Mouse (Mus musculus) forebrain, embryonic 11.5 days (tissue): ENCODE data around the gene Hinfp. TPM values are rescaled to one million over a fixed set of nuclear protein-coding genes. Genes with fewer than 3 reads are reported as not detected.

Source experiments
- microRNA-seq: library from miRNA; unstranded; fragments of <30 nt; microRNA quantifications from one replicate; pipeline ENCODE4, GENCODE M21; 2016; ENCODE audit not compliant: insufficient number of aligned reads
- polyA plus RNA-seq: library from polyadenylated mRNA; unstranded; fragments of >200 nt; fragmentation: Nextera tagmentation; extraction: Ambion mirVana; gene quantifications from 2 replicates; pipeline ENCODE4 v1.2.1, GENCODE M21; 2014

The Hinfp gene
- polyA plus RNA-seq, 1 experiment from 2014 or later, result 25.8 TPM

Small RNAs within 50 kb of the gene (microRNA-seq; reads per million reads assigned to microRNA genes)
- not detected for gene Gm44335

Other genes starting within 250 kb of the Hinfp start
- gene Usp2, start 238.7 kb downstream of the Hinfp start, polyA plus RNA-seq, result 8.9 and 12.7 TPM in 2 replicates
- 0.11 TPM in 1 of 2 replicates, not detected in the other for gene Mfrp, start 203.9 kb downstream of the Hinfp start, polyA plus RNA-seq
- gene C1qtnf5, start 198.4 kb downstream of the Hinfp start, polyA plus RNA-seq, result 0.47 and 0.79 TPM in 2 replicates
- 0.97 TPM in 1 of 2 replicates, not detected in the other for gene Gm49380, start 192.2 kb downstream of the Hinfp start, polyA plus RNA-seq
- gene Rnf26, start 192.2 kb downstream of the Hinfp start, polyA plus RNA-seq, result 82.3 and 85.2 TPM in 2 replicates
- 12.9 and 14.8 TPM in 2 replicates for gene Mcam, start 171.2 kb downstream of the Hinfp start, polyA plus RNA-seq
- gene Cbl, start 71.6 kb downstream of the Hinfp start, polyA plus RNA-seq, result 25.9 and 26.2 TPM in 2 replicates
- gene Ccdc153, start 65.0 kb downstream of the Hinfp start, polyA plus RNA-seq, result not detected in 2 replicates
- gene Pdzd3, start 54.2 kb downstream of the Hinfp start, polyA plus RNA-seq, result 0.16 TPM in 2 replicates
- gene Nlrx1, start 37.1 kb downstream of the Hinfp start, polyA plus RNA-seq, result 3.2 and 3.6 TPM in 2 replicates
- 6.7 and 9.6 TPM in 2 replicates for gene Abcg4, start 17.1 kb downstream of the Hinfp start, polyA plus RNA-seq
- gene C2cd2l, start 14.6 kb upstream of the Hinfp start, polyA plus RNA-seq, result 12.2 and 13.7 TPM in 2 replicates
- gene Dpagt1, start 20.3 kb upstream of the Hinfp start, polyA plus RNA-seq, result 47.7 and 49.1 TPM in 2 replicates
- gene H2afx, start 29.0 kb upstream of the Hinfp start, polyA plus RNA-seq, result 463 and 498 TPM in 2 replicates
- gene Hmbs, start 38.6 kb upstream of the Hinfp start, polyA plus RNA-seq, result 155 and 166 TPM in 2 replicates
- gene Vps11, start 56.0 kb upstream of the Hinfp start, polyA plus RNA-seq, result 32.2 and 35.7 TPM in 2 replicates
- gene Hyou1, start 73.8 kb upstream of the Hinfp start, polyA plus RNA-seq, result 32.5 and 35.2 TPM in 2 replicates
- 24.8 and 24.9 TPM in 2 replicates for gene Slc37a4, start 91.2 kb upstream of the Hinfp start, polyA plus RNA-seq
- 1,614 and 1,699 TPM in 2 replicates for gene Rps25, start 101.5 kb upstream of the Hinfp start, polyA plus RNA-seq
- 186 and 188 TPM in 2 replicates for gene Trappc4, start 101.9 kb upstream of the Hinfp start, polyA plus RNA-seq
- gene Ccdc84, start 112.9 kb upstream of the Hinfp start, polyA plus RNA-seq, result 25.5 and 26.8 TPM in 2 replicates
- gene Foxr1, start 135.5 kb upstream of the Hinfp start, polyA plus RNA-seq, result not detected in 2 replicates
- gene Upk2, start 149.3 kb upstream of the Hinfp start, polyA plus RNA-seq, result not detected in 2 replicates
- 8.7 and 10.6 TPM in 2 replicates for gene Bcl9l, start 177.2 kb upstream of the Hinfp start, polyA plus RNA-seq